Mouse (Mus musculus): ENCODE data around the gene Actl11. TPM values are rescaled to one million over a fixed set of nuclear protein-coding genes. Genes with fewer than 3 reads are reported as not detected.
A peak's percentile ranks its signal among the peaks of the same experiment; 100 is the strongest.

The Actl11 gene
- total and polyA plus RNA-seq, 2 experiments, result not detected

DNA sequence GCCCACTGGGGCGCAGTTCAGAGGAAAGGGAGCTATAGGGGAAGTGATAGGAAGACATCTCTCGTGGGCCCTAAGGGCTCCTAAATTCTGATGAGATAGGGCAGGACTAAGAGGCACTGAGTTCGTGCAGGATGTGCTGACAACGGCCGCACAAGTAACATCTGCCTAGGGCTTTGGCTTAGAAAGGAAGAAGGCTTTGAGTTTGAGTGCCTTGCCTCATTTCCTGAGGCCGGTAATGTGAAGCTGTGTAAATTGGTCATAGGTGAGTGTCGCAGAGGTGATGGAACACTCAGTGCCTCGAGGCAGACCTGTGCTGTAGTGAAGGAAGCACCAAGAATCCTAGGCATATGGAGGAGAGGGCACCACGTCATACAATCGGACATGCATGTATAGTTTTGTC is 38.4 kb downstream of the Actl11 start:
- DNase-seq (ENCODE audit: extremely low read depth, low read depth, low spot score), result no peak
- Histone ChIP-seq H3K4me3 (ENCODE audit: insufficient read depth, low read depth, low read length) (no peak overlapping the region), H3K9ac (ENCODE audit: low read depth, low read length) (no peak overlapping the region), H3K36me3 (ENCODE audit: control insufficient read depth, insufficient read depth, low read length) (no peaks in the 10 kb centered on the region), H3K27me3 (ENCODE audit: control insufficient read depth, insufficient read depth, low read length) (no peaks in the 10 kb centered on the region), H3K79me2 (ENCODE audit: control insufficient read depth, insufficient read depth, low read length) (no peaks in the 10 kb centered on the region), H3K4me1 (ENCODE audit: control insufficient read depth, insufficient read depth, low read length) (no peaks in the 10 kb centered on the region), H3K27ac (replicated peaks; ENCODE audit: insufficient read depth, low read depth, low read length) (no peak overlapping the region)
- no peak for TF ChIP-seq CTCF (IDR thresholded peaks at IDR 0.05; ENCODE audit: low read depth, low read length)
- TF ChIP-seq POLR2A (IDR thresholded peaks at IDR 0.05; ENCODE audit: extremely low read depth, insufficient read depth, low read length), result no peak
- 86% methylated on average over 10 of the region's 10 CpGs for whole genome bisulfite sequencing

DNA sequence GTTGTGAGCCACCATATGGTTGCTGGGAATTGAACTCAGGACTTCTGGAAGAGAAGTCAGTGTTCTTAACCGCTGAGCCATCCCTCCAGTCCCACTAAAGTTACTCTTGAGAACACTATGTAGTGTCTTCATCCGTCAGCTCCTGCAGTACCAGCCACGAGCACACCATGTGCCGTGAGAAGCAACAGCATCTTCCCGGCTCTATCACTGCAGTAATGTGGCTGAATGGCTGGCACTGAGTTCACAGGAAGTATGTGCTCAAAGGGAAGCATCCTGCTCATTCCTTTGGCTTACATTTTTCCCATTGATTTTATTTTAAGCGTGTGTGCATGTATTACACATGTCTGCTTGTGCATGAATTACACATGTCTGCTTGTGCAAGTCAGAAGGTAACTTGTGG is 39.2 kb downstream of the Actl11 start:
- DNase-seq (ENCODE audit: extremely low read depth, low read depth, low spot score), result no peak
- WGBS, result 86% methylated on average over 6 of the region's 6 CpGs
- no peak for TF ChIP-seq POLR2A (IDR thresholded peaks at IDR 0.05; ENCODE audit: extremely low read depth, insufficient read depth, low read length)
- TF ChIP-seq CTCF (IDR thresholded peaks at IDR 0.05; ENCODE audit: low read depth, low read length), result no peak

DNA sequence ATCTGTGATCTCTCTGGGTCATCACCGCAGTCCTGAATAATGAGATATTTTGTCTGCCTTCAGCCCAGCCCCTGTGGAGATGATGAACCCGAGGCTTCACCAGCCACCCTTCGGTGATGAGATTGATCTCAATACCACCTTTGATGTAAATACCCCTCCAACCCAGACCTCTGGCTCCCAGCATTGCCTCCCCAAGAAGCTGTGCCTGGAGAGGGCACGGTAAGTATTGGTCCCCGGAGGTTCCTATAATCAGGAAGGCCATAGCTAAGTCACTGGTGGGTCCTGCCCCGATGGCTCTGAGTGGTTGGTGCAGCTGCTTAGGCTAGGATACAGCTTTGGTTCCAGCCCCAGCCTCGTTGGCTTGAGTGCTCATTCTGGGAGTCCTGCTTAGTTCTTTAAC is 40.3 kb downstream of the Actl11 start:
- Histone ChIP-seq H3K4me3 (ENCODE audit: insufficient read depth, low read depth, low read length) (no peak overlapping the region), H3K79me2 (ENCODE audit: control insufficient read depth, insufficient read depth, low read length) (no peaks in the 10 kb centered on the region), H3K9ac (ENCODE audit: low read depth, low read length) (no peak overlapping the region), H3K27ac (replicated peaks; ENCODE audit: insufficient read depth, low read depth, low read length) (no peak overlapping the region), H3K4me1 (ENCODE audit: control insufficient read depth, insufficient read depth, low read length) (no peaks in the 10 kb centered on the region; the same call in 1 of the 2 replicates), H3K36me3 (ENCODE audit: control insufficient read depth, insufficient read depth, low read length) (no peaks in the 10 kb centered on the region), H3K27me3 (ENCODE audit: control insufficient read depth, insufficient read depth, low read length) (no peaks in the 10 kb centered on the region)
- WGBS, result 93% methylated on average over 7 of the region's 7 CpGs
- DNase-seq (ENCODE audit: extremely low read depth, low read depth, low spot score), result no peak
- TF ChIP-seq POLR2A (IDR thresholded peaks at IDR 0.05; ENCODE audit: extremely low read depth, insufficient read depth, low read length) (no peak), CTCF (IDR thresholded peaks at IDR 0.05; ENCODE audit: low read depth, low read length) (no peak)

More for the DNA sequence above, 39.2 kb downstream of the Actl11 start:
- no peaks in the 10 kb centered on the region for H3K79me2 ChIP-seq (ENCODE audit: control insufficient read depth, insufficient read depth, low read length)
- H3K27ac ChIP-seq (replicated peaks; ENCODE audit: insufficient read depth, low read depth, low read length), result no peak overlapping the region
- no peak overlapping the region for H3K4me3 ChIP-seq (ENCODE audit: insufficient read depth, low read depth, low read length)
- H3K36me3 ChIP-seq (ENCODE audit: control insufficient read depth, insufficient read depth, low read length), result no peaks in the 10 kb centered on the region
- H3K27me3 ChIP-seq (ENCODE audit: control insufficient read depth, insufficient read depth, low read length), result no peaks in the 10 kb centered on the region
- no peak overlapping the region for H3K9ac ChIP-seq (ENCODE audit: low read depth, low read length)
- no peaks in the 10 kb centered on the region; the same call in 1 of the 2 replicates for H3K4me1 ChIP-seq (ENCODE audit: control insufficient read depth, insufficient read depth, low read length)

DNA sequence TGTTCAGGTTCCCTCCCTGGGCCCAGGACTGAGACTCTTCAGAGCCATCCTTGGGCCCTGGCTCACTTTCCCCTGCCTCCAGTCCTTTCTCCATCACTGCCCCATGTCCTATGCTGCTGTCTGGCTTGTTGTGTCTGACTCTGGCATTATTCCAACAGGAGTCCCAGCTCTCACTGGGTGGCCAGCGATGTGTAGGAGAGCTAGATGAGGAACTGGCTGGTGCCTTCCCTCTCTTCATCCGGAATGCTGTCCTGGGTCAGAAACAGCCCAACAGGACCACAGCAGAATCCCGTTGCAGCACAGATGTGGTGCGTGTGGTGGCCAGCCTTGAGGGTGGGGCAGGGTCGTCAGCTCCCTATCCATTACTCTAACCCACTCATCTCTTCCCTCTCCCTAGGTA is 42.0 kb downstream of the Actl11 start:
- Histone ChIP-seq H3K79me2 (ENCODE audit: control insufficient read depth, insufficient read depth, low read length) (no peaks in the 10 kb centered on the region), H3K36me3 (ENCODE audit: control insufficient read depth, insufficient read depth, low read length) (no peaks in the 10 kb centered on the region), H3K9ac (ENCODE audit: low read depth, low read length) (no peak overlapping the region), H3K4me3 (ENCODE audit: insufficient read depth, low read depth, low read length) (no peak overlapping the region), H3K4me1 (ENCODE audit: control insufficient read depth, insufficient read depth, low read length) (peaks cover 4% of the 10 kb centered on the region; the same call in 1 of the 2 replicates), H3K27ac (replicated peaks; ENCODE audit: insufficient read depth, low read depth, low read length) (no peak overlapping the region), H3K27me3 (ENCODE audit: control insufficient read depth, insufficient read depth, low read length) (no peaks in the 10 kb centered on the region)
- 83% methylated on average over 5 of the region's 5 CpGs for WGBS
- TF ChIP-seq CTCF (IDR thresholded peaks at IDR 0.05; ENCODE audit: low read depth, low read length) (no peak), POLR2A (IDR thresholded peaks at IDR 0.05; ENCODE audit: extremely low read depth, insufficient read depth, low read length) (no peak)
- no peak for DNase-seq (ENCODE audit: extremely low read depth, low read depth, low spot score)

DNA sequence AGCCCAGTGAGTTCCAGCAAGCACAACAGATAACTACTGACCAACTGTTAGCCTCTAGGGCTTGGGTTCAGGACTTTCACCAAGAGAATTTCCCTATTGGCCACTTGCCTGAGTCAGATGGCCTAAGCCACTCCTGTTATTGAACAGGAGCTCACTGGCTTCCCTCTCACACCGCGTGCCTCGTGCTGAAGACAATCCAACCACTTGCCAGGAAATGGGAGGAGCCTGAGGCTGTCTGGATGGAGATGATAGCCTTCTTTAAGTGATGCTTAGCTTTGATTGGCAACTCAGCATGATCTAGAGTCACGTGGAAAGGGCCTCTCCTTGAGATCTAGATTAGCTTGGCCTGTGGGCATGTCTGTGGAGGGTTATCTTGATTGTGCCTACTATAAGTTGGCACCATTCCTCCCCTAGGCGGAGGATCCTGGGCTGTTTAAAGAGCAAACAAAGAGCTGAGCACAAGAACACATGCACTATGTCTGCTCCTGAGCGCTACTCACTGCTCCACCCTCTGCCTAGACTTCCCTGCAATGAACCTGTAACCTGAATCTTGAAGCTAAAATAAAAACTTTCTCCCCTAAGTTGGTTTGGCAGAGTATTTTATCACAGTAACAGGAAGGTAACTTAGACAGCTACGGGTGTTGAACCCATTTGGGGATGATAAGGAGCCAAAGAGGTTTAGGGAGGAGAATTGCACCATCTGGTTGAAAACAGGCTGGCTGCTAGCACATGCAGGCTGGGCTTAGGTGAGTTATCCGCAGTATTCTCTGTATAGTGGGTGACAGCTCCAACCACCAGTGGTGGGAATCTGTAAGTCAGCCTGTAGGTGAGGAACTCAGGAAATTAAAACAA is 43.6 kb downstream of the Actl11 start:
- H3K4me1 ChIP-seq (ENCODE audit: control insufficient read depth, insufficient read depth, low read length), result peaks cover 4% of the 10 kb centered on the region; the same call in 1 of the 2 replicates
- no peaks in the 10 kb centered on the region for H3K36me3 ChIP-seq (ENCODE audit: control insufficient read depth, insufficient read depth, low read length)
- no peak overlapping the region for H3K9ac ChIP-seq (ENCODE audit: low read depth, low read length)

More for the DNA sequence above, 43.6 kb downstream of the Actl11 start:
- no peak overlapping the region for H3K4me3 ChIP-seq (ENCODE audit: insufficient read depth, low read depth, low read length)
- H3K27me3 ChIP-seq (ENCODE audit: control insufficient read depth, insufficient read depth, low read length), result no peaks in the 10 kb centered on the region
- H3K79me2 ChIP-seq (ENCODE audit: control insufficient read depth, insufficient read depth, low read length), result no peaks in the 10 kb centered on the region
- 33% methylated on average over 8 of the region's 8 CpGs for WGBS
- peak; percentile 79 for DNase-seq (ENCODE audit: extremely low read depth, low read depth, low spot score)
- no peak for TF ChIP-seq POLR2A (IDR thresholded peaks at IDR 0.05; ENCODE audit: extremely low read depth, insufficient read depth, low read length)
- H3K27ac ChIP-seq (replicated peaks; ENCODE audit: insufficient read depth, low read depth, low read length), result no peak overlapping the region
